Comparison of ENCODE assay signal across 8 mouse cellular contexts in genomic region chr2:155775685-155776263, GRCm38 (mm10). TPM values are rescaled to one million over a fixed set of nuclear protein-coding genes. Genes with fewer than 3 reads are reported as not detected.
DNase-seq lines count a peak whose midpoint lies in the region; ATAC-seq lines count a peak whose summit lies in the region.

No protein-coding gene starts in this region.

- H3K36me3 ChIP-seq in forebrain, embryonic 14.5 days (ENCODE audit: control insufficient read depth, insufficient read depth, low read length) = no peaks in the 10 kb centered on the region
- H3K36me3 ChIP-seq in lung, embryonic 16.5 days (ENCODE audit: control insufficient read depth, insufficient read depth, low read length) = no peaks in the 10 kb centered on the region

- under 1% methylated on average over 43 of the region's 44 CpGs for WGBS in forebrain, embryonic 14.5 days
- 2% methylated on average over 31 of the region's 44 CpGs for WGBS in lung, embryonic 16.5 days

- H3K27me3 ChIP-seq in forebrain, embryonic 14.5 days (replicated peaks; ENCODE audit: control insufficient read depth, insufficient read depth, low read length) = peaks cover 6% of the 10 kb centered on the region
- H3K27me3 ChIP-seq in lung, embryonic 16.5 days (ENCODE audit: control insufficient read depth, insufficient read depth, low read depth, low read length) = peaks cover 48% of the 10 kb centered on the region

- H3K9me3 ChIP-seq in forebrain, embryonic 14.5 days (replicated peaks; ENCODE audit: control insufficient read depth, low read length) = no peaks in the 10 kb centered on the region
- no peaks in the 10 kb centered on the region for H3K9me3 ChIP-seq in lung, embryonic 16.5 days (ENCODE audit: control insufficient read depth, low read length)

- H3K9ac ChIP-seq in forebrain, embryonic 14.5 days (ENCODE audit: low read length) = peak overlapping the region; percentile 87
- H3K9ac ChIP-seq in lung, embryonic 16.5 days (ENCODE audit: low read length) = no peak overlapping the region

- peaks cover 2% of the 10 kb centered on the region; the same call in 1 of the 2 replicates for H3K4me1 ChIP-seq in forebrain, embryonic 14.5 days (ENCODE audit: control insufficient read depth, insufficient read depth, low read length)
- H3K4me1 ChIP-seq in lung, embryonic 16.5 days (replicated peaks; ENCODE audit: control insufficient read depth, insufficient read depth, low read length) = peaks cover 4% of the 10 kb centered on the region; the same call in 1 of the 2 replicates

- H3K27ac ChIP-seq in forebrain, embryonic 14.5 days (ENCODE audit: low read depth, low read length) = peak overlapping the region; percentile 74
- H3K27ac ChIP-seq in lung, embryonic 16.5 days (ENCODE audit: low read length) = no peak overlapping the region

- H3K4me3 ChIP-seq in forebrain, embryonic 14.5 days (ENCODE audit: low read depth, low read length) = peak overlapping the region; percentile 62
- H3K4me3 ChIP-seq in lung, embryonic 16.5 days (ENCODE audit: low read length) = peak overlapping the region; percentile 57

- DNase-seq in Muller cell, postnatal 12 days (ENCODE audit: inconsistent ontology term) = peak; percentile 72
- peak; percentile 76 for DNase-seq in cerebellum, adult 11 months
- DNase-seq in forebrain, embryonic 14.5 days (ENCODE audit: low spot score) = peak; percentile 69
- DNase-seq in layer of hippocampus, postnatal 10 days (ENCODE audit: low spot score in 2 of 2) = peak; percentile 60 to 72
- DNase-seq in ovary, adult 18-20 months (ENCODE audit: low spot score) = peak; percentile 15
- peak; percentile 54 for DNase-seq in urinary bladder, postnatal 14 days (ENCODE audit: low spot score)

- ATAC-seq in forebrain, embryonic 14.5 days = peak; percentile 81
- peak; percentile 23 to 84; a peak in 3 of 4 replicates for ATAC-seq in hematopoietic stem cell, adult 5-6 weeks (replicated peaks in 1 of 2; ENCODE audit: insufficient read depth in 1 of 2, low FRiP score in 2 of 2, low TSS enrichment in 1 of 2, low read depth in 1 of 2, poor library complexity in 2 of 2, severe bottlenecking in 2 of 2)
- ATAC-seq in lung, embryonic 16.5 days (ENCODE audit: low read depth) = peak; percentile 94

- peak overlapping the region; percentile 79 for H3K4me2 ChIP-seq in forebrain, embryonic 14.5 days (ENCODE audit: low read length)
- H3K4me2 ChIP-seq in lung, embryonic 16.5 days (ENCODE audit: low read depth, low read length) = peak overlapping the region; percentile 98

RNA-seq across cellular contexts. Expression of gene Mmp24, which starts 0.6 kb away (rescaled TPM):
- polyA plus RNA-seq in forebrain, embryonic 14.5 days (2014; fragmentation: Nextera tagmentation; extraction: Ambion mirVana) = 11.7 and 13.1 TPM in 2 replicates
- total RNA-seq in hematopoietic stem cell, adult 5-6 weeks (2017) = 0.10 TPM in 1 of 2 replicates, not detected in the other
- total RNA-seq in layer of hippocampus, postnatal 10 days (2021) = 10 to 100 TPM; 64.1 to 67.5 TPM
- polyA plus RNA-seq in lung, embryonic 16.5 days (2015; fragmentation: Nextera tagmentation; extraction: Ambion mirVana) = 0.06 and 0.09 TPM in 2 replicates

RNA-seq across cellular contexts. Expression of gene Procr, which starts 24.9 kb away (rescaled TPM):
- polyA plus RNA-seq in forebrain, embryonic 14.5 days (2014; fragmentation: Nextera tagmentation; extraction: Ambion mirVana) = 2.2 and 4.3 TPM in 2 replicates
- total RNA-seq in hematopoietic stem cell, adult 5-6 weeks (2017) = 71.9 and 78.0 TPM in 2 replicates
- 1 to 10 TPM; 2.1 to 3.2 TPM for total RNA-seq in layer of hippocampus, postnatal 10 days (2021)
- 16.3 and 16.8 TPM in 2 replicates for polyA plus RNA-seq in lung, embryonic 16.5 days (2015; fragmentation: Nextera tagmentation; extraction: Ambion mirVana)

RNA-seq across cellular contexts. Expression of gene Gm17581, which starts 40.1 kb away (rescaled TPM):
- polyA plus RNA-seq in forebrain, embryonic 14.5 days (2014; fragmentation: Nextera tagmentation; extraction: Ambion mirVana) = not detected in 2 replicates
- not detected in 2 replicates for total RNA-seq in hematopoietic stem cell, adult 5-6 weeks (2017)
- total RNA-seq in layer of hippocampus, postnatal 10 days (2021) = not detected
- not detected in 2 replicates for polyA plus RNA-seq in lung, embryonic 16.5 days (2015; fragmentation: Nextera tagmentation; extraction: Ambion mirVana)

RNA-seq across cellular contexts. Expression of gene BC029722, which starts 43.5 kb away (rescaled TPM):
- 21.9 and 24.0 TPM in 2 replicates for polyA plus RNA-seq in forebrain, embryonic 14.5 days (2014; fragmentation: Nextera tagmentation; extraction: Ambion mirVana)
- total RNA-seq in hematopoietic stem cell, adult 5-6 weeks (2017) = 21.0 and 27.2 TPM in 2 replicates
- total RNA-seq in layer of hippocampus, postnatal 10 days (2021) = 10 to 100 TPM; 37.2 to 38.1 TPM
- polyA plus RNA-seq in lung, embryonic 16.5 days (2015; fragmentation: Nextera tagmentation; extraction: Ambion mirVana) = 19.4 and 21.6 TPM in 2 replicates

RNA-seq across cellular contexts. Expression of gene Edem2, which starts 46.5 kb away (rescaled TPM):
- 39.9 TPM in 2 replicates for polyA plus RNA-seq in forebrain, embryonic 14.5 days (2014; fragmentation: Nextera tagmentation; extraction: Ambion mirVana)
- 44.5 and 48.5 TPM in 2 replicates for total RNA-seq in hematopoietic stem cell, adult 5-6 weeks (2017)
- 10 to 100 TPM; 19.1 to 20.9 TPM for total RNA-seq in layer of hippocampus, postnatal 10 days (2021)
- 47.0 and 49.0 TPM in 2 replicates for polyA plus RNA-seq in lung, embryonic 16.5 days (2015; fragmentation: Nextera tagmentation; extraction: Ambion mirVana)

Comparison
In these comparisons a context has a peak if more than half of its experiments do, and no peak if none do; other contexts are left out.
1. DNase-seq: peak in every context shown above with its lines; median percentile 76 in cerebellum, adult 11 months; 72 in Muller cell, postnatal 12 days; 69 in forebrain, embryonic 14.5 days; 66 in layer of hippocampus, postnatal 10 days; 54 in urinary bladder, postnatal 14 days; 15 in ovary, adult 18-20 months.
2. RNA of gene Mmp24, which starts 0.6 kb away (total RNA-seq): 64.1 to 67.5 TPM in layer of hippocampus, postnatal 10 days; 0.10 TPM in hematopoietic stem cell, adult 5-6 weeks; every median in the first group is over 10 times any median in the second.
3. RNA of gene Procr, which starts 24.9 kb away (total RNA-seq): 71.9 to 78.0 TPM in hematopoietic stem cell, adult 5-6 weeks; 2.1 to 3.2 TPM in layer of hippocampus, postnatal 10 days; every median in the first group is over 10 times any median in the second.
4. Peak in every context shown above with its lines, with median percentiles within 50 percentile points of each other: ATAC-seq.